Mouse (Mus musculus) limb, embryonic 10.5 days (tissue): Measurements from ENCODE around the gene Fam168b. TPM values are rescaled to one million over a fixed set of nuclear protein-coding genes. Genes with fewer than 3 reads are reported as not detected.

Experiments used
- DNase-seq: peaks from one replicate; pipeline ENCODE4 v3.0.0-alpha.2; 2017; ENCODE audit warnings: low spot score
- H3K27ac ChIP-seq: fragments of 300-500 bp; sonication (generic); 2 replicates; pipeline ENCODE4 v1.5.1; 2016; ENCODE audit warnings: mild to moderate bottlenecking
- H3K27me3 ChIP-seq: fragments of 300-500 bp; sonication (generic); 2 replicates; pipeline ENCODE4 v1.6.1; 2016; ENCODE audit warnings: low read depth, mild to moderate bottlenecking; ENCODE audit not compliant: poor library complexity, severe bottlenecking
- H3K36me3 ChIP-seq: fragments of 300-500 bp; sonication (generic); 2 replicates; pipeline ENCODE4 v1.6.1; 2016; ENCODE audit warnings: mild to moderate bottlenecking, moderate library complexity
- H3K4me1 ChIP-seq: fragments of 300-500 bp; sonication (generic); 2 replicates; pipeline ENCODE4 v1.6.1; 2016
- H3K4me3 ChIP-seq: fragments of 300-500 bp; sonication (generic); 2 replicates; pipeline ENCODE4 v1.5.1; 2016; ENCODE audit warnings: mild to moderate bottlenecking, moderate library complexity
- H3K9me3 ChIP-seq: fragments of 300-500 bp; sonication (generic); replicated peaks from 2 replicates; pipeline ENCODE4 v1.6.1; 2016; ENCODE audit warnings: mild to moderate bottlenecking
- WGBS: fragments of 180-500 bp; shearing (Covaris S2); methylation state at CpG from one replicate; pipeline ENCODE4 v1.1.7; 2016; 5-methylcytosine and 5-hydroxymethylcytosine counted together
- polyA plus RNA-seq: library from polyadenylated mRNA; unstranded; fragments of >200 nt; fragmentation: Nextera tagmentation; extraction: Ambion mirVana; gene quantifications from 2 replicates; pipeline ENCODE4 v1.2.1, GENCODE M21; 2016

Fam168b gene
- polyA plus RNA-seq, 1 experiment from 2014 or later, result 135 TPM

- 34% methylated on average over 7 of the region's 7 CpGs for WGBS
- peaks cover 27% of the 10 kb centered on the region for H3K4me1 ChIP-seq
- no peaks in the 10 kb centered on the region for H3K36me3 ChIP-seq
- no peak for DNase-seq
- H3K27me3 ChIP-seq, result peaks cover 20% of the 10 kb centered on the region
- H3K4me3 ChIP-seq, result peak overlapping the region; percentile 81
- no peaks in the 10 kb centered on the region for H3K9me3 ChIP-seq
- H3K27ac ChIP-seq, result peak overlapping the region; percentile 84
Measured at GRCm38 (mm10) chr1:34802290-34802642, 40.6 kb downstream of the Fam168b start.

GRCm38 (mm10) chr1:34801616-34802289, 41.1 kb downstream of the Fam168b start:
- H3K4me1 ChIP-seq, result peaks cover 23% of the 10 kb centered on the region
- no peaks in the 10 kb centered on the region for H3K36me3 ChIP-seq
- H3K27me3 ChIP-seq, result peaks cover 15% of the 10 kb centered on the region
- peak overlapping the region; percentile 81 for H3K4me3 ChIP-seq
- peak; percentile 78 for DNase-seq
- H3K27ac ChIP-seq, result peak overlapping the region; percentile 84
- no peaks in the 10 kb centered on the region for H3K9me3 ChIP-seq
- under 1% methylated on average over 47 of the region's 47 CpGs for WGBS

- H3K4me1 ChIP-seq, result peaks cover 17% of the 10 kb centered on the region
- no peak overlapping the region for H3K4me3 ChIP-seq
- no peaks in the 10 kb centered on the region for H3K27me3 ChIP-seq
- no peak for DNase-seq
- 80% methylated on average over 2 of the region's 2 CpGs for WGBS
- no peak overlapping the region for H3K27ac ChIP-seq
- H3K9me3 ChIP-seq, result no peaks in the 10 kb centered on the region
- no peaks in the 10 kb centered on the region for H3K36me3 ChIP-seq
Measured at GRCm38 (mm10) chr1:34799140-34799539, 43.7 kb downstream of the Fam168b start.

GRCm38 (mm10) chr1:34793304-34794300, 49.3 kb downstream of the Fam168b start:
- no peak overlapping the region for H3K27ac ChIP-seq
- no peak overlapping the region for H3K4me3 ChIP-seq
- DNase-seq, result no peak
- 82% methylated on average over 19 of the region's 19 CpGs for WGBS
- H3K9me3 ChIP-seq, result no peaks in the 10 kb centered on the region
- H3K27me3 ChIP-seq, result no peaks in the 10 kb centered on the region
- H3K4me1 ChIP-seq, result peaks cover 15% of the 10 kb centered on the region
- H3K36me3 ChIP-seq, result no peaks in the 10 kb centered on the region

GRCm38 (mm10) chr1:34783538-34784161, 59.2 kb downstream of the Fam168b start:
- Histone ChIP-seq H3K36me3 (no peaks in the 10 kb centered on the region), H3K9me3 (no peaks in the 10 kb centered on the region), H3K4me1 (peaks cover 5% of the 10 kb centered on the region), H3K27ac (no peak overlapping the region), H3K27me3 (no peaks in the 10 kb centered on the region), H3K4me3 (no peak overlapping the region)
- no peak for DNase-seq
- 70% methylated on average over 6 of the region's 6 CpGs for WGBS

- H3K4me3 ChIP-seq, result no peak overlapping the region
- no peaks in the 10 kb centered on the region for H3K27me3 ChIP-seq
- peaks cover 5% of the 10 kb centered on the region for H3K4me1 ChIP-seq
- no peaks in the 10 kb centered on the region for H3K36me3 ChIP-seq
- DNase-seq, result no peak
- 92% methylated on average over 3 of the region's 3 CpGs for WGBS
- no peak overlapping the region for H3K27ac ChIP-seq
- H3K9me3 ChIP-seq, result no peaks in the 10 kb centered on the region
Measured at GRCm38 (mm10) chr1:34775870-34776269, 67.0 kb downstream of the Fam168b start.

- no peaks in the 10 kb centered on the region for H3K27me3 ChIP-seq
- DNase-seq, result no peak
- H3K4me3 ChIP-seq, result no peak overlapping the region
- WGBS, result 73% methylated on average over 6 of the region's 6 CpGs
- H3K4me1 ChIP-seq, result no peaks in the 10 kb centered on the region
- H3K27ac ChIP-seq, result no peak overlapping the region
- no peaks in the 10 kb centered on the region for H3K9me3 ChIP-seq
- H3K36me3 ChIP-seq, result no peaks in the 10 kb centered on the region
Measured at GRCm38 (mm10) chr1:34768875-34769274, 74.0 kb downstream of the Fam168b start.

GRCm38 (mm10) chr1:34767851-34768250, 75.0 kb downstream of the Fam168b start:
- Histone ChIP-seq H3K27ac (no peak overlapping the region), H3K4me3 (no peak overlapping the region)
- 84% methylated on average over 4 of the region's 4 CpGs for WGBS

GRCm38 (mm10) chr1:34766899-34767298, 76.0 kb downstream of the Fam168b start:
- Histone ChIP-seq H3K27ac (no peak overlapping the region), H3K9me3 (no peaks in the 10 kb centered on the region), H3K36me3 (no peaks in the 10 kb centered on the region), H3K4me3 (no peak overlapping the region), H3K27me3 (no peaks in the 10 kb centered on the region), H3K4me1 (no peaks in the 10 kb centered on the region)
- 67% methylated on average over 1 of the region's 1 CpGs for WGBS
- DNase-seq, result no peak

More at GRCm38 (mm10) chr1:34767851-34768250, 75.0 kb downstream of the Fam168b start:
- no peaks in the 10 kb centered on the region for H3K36me3 ChIP-seq
- no peaks in the 10 kb centered on the region for H3K27me3 ChIP-seq
- DNase-seq, result no peak
- no peaks in the 10 kb centered on the region for H3K4me1 ChIP-seq
- H3K9me3 ChIP-seq, result no peaks in the 10 kb centered on the region

Other genes with a start within 250 kb of the Fam168b start
- gene Plekhb2, start 6.9 kb upstream of the Fam168b start, polyA plus RNA-seq, result 19.0 and 19.2 TPM in 2 replicates